Mouse (Mus musculus) lung, adult 2 months (tissue): ENCODE results near the gene Kctd15. TPM values are rescaled to one million over a fixed set of nuclear protein-coding genes. Genes with fewer than 3 reads are reported as not detected.

ENCODE experiments used
- DNase-seq: peaks from one replicate; pipeline ENCODE4 v3.0.0; 2022
- H3K4me1 ChIP-seq: fragments of 200-500 bp; 2 replicates; pipeline ENCODE4 v1.6.1; 2011; ENCODE audit warnings: low read length; ENCODE audit not compliant: control insufficient read depth, insufficient read depth
- H3K4me3 ChIP-seq: fragments of 200-500 bp; replicated peaks from 2 replicates; pipeline ENCODE3; 2011; ENCODE audit warnings: low read depth, mild to moderate bottlenecking, control low read depth, low read length; ENCODE audit errors: extremely low read depth
- CTCF ChIP-seq: fragments of 200-500 bp; IDR thresholded peaks from 2 replicates; pipeline ENCODE4 v1.5.1; 2011; ENCODE audit warnings: mild to moderate bottlenecking, low read length, control low read depth; ENCODE audit not compliant: insufficient read depth
- POLR2A ChIP-seq: fragments of 200-500 bp; IDR thresholded peaks from 2 replicates; pipeline ENCODE4 v1.6.1; 2011; ENCODE audit warnings: low read depth, mild to moderate bottlenecking, control low read depth, low read length, borderline replicate concordance; ENCODE audit errors: extremely low read depth
- WGBS: fragments of 180-500 bp; shearing (Covaris S2); methylation state at CpG from one replicate; pipeline ENCODE4 v1.1.7; 2018; 5-methylcytosine and 5-hydroxymethylcytosine counted together
- polyA plus RNA-seq: library from polyadenylated mRNA; depleted of rRNA; stranded (reverse); fragments of >200 nt; gene quantifications from 2 replicates; pipeline ENCODE4 v1.2.3, GENCODE M21; 2012; rRNA removed

The Kctd15 gene
- polyA plus RNA-seq, 1 experiment = 27.5 TPM

DNA sequence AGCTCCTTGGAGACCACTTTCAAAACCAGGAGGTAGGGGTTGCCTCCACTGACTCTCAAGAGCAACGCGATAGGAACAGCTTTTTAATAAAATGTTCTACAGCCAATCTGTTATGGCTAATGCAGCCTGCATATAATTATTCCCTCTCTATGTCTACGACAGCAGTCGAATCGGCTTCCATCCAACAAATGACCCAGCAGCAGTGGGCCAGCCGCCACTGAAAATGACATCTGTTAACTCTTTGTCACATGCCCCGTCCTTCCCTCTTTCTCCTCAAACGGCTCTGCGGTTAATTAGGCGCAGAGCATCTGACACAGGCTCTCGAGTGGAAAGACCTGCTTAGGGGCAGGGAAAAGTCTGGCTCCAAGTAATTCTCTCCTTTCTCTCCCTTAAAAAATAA, 49.8 kb downstream of the Kctd15 start:
- 44% methylated on average over 11 of the region's 11 CpGs for WGBS
- no peak for DNase-seq
- TF ChIP-seq CTCF = no peak
- Histone ChIP-seq H3K4me3 (no peak overlapping the region), H3K4me1 (no peaks in the 10 kb centered on the region)

DNA sequence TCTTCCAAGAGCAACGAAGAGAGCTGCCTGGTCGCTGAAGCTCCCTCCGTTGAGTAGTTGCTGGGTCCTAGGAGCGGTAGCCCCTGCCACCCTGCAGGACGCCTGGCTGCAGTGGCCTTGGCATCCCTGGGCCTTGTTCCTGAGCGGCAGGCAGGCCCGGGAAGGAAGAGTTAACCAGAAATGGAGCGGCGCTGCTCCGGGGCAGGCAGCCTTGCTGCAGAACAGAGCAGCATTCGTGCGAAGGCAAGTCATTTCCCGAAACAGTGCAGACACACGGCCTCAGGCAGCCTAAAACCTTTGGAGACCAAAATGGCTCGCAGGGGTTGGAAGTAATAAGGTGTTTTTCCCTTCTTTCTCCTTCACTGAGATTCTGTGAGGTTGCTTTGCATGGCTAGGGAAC, 50.5 kb downstream of the Kctd15 start:
- DNase-seq = no peak
- Histone ChIP-seq H3K4me3 (no peak overlapping the region), H3K4me1 (no peaks in the 10 kb centered on the region)
- 39% methylated on average over 15 of the region's 15 CpGs for WGBS
- TF ChIP-seq CTCF = no peak
- no peak for TF ChIP-seq POLR2A

DNA sequence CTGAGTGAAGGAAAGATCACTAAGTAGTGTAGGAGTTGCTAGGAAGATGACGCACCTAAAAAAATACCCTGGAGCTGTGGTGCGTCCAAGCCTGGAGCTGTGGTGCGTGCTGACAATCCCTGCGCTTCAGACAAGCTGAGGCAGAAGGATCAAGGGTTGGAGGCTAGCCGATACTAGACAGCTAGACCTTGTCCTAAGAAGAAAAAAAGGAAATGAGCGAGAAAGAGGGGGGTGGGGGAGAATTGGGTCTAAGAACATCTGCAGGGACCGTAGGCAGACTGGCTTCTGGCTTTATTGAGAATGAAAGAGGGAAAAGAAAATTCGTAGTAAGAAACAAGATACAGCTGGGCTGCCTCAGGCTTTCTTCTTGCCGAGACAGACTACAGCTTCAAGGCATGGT, 58.0 kb downstream of the Kctd15 start:
- Histone ChIP-seq H3K4me1 (no peaks in the 10 kb centered on the region), H3K4me3 (no peak overlapping the region)
- WGBS = 52% methylated on average over 9 of the region's 9 CpGs
- DNase-seq = no peak
- no peak for TF ChIP-seq CTCF
- TF ChIP-seq POLR2A = no peak

DNA sequence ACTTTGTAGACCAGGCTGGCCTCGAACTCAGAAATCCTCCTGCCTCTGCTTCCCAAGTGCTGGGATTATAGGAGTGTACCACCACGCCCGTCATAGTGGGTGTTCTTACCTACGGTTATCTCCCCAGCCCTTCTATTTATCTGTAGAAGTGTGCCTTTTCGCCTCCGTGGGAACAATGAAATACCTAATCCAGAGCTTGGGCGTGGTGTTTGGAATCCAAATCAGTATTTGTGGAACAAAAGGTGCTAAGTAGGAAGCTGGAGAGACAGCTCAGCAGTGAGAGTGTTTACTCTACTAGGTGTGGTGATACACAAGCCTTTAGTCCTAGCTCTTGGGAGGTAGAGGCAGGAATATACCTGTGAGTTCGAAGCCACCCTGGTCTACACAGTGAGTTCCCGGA, 58.5 kb downstream of the Kctd15 start:
- Histone ChIP-seq H3K4me3 (no peak overlapping the region), H3K4me1 (no peaks in the 10 kb centered on the region)
- WGBS = 82% methylated on average over 9 of the region's 9 CpGs
- no peak for TF ChIP-seq CTCF
- TF ChIP-seq POLR2A = no peak
- DNase-seq = no peak

DNA sequence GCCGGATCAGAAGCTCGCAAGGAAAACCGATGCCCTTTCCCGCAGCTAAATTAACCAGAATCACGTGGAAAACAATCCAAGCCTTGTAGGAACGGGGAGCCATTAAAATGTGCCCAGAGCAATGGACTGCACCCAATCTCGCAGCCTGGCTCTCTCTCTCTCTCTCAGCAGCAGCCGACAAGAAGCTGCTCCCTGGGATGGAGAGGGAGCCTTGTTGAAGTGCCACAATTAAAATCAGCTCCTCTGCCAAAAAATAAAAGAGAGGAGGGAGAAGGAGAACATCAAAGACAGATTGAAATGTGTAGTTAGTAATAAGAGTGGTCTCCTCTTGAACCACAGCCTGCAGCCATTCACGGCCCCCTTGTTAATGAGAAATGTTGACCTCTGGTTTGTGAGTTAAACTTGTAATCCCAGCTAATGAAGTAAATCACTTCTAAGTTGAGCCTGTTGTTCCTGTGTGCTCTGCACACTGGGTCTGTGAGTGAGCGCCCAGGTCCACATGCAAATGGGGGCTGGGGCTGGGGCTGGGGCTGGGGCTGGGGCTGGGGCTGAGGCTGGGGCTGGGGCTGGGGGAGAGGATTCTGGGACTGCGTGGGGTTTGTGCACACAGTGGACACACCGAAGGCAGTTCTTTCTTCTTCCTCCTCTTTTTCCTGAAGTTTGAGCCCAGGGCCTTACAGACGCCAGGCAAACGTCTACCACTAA, 59.8 kb downstream of the Kctd15 start:
- Histone ChIP-seq H3K4me1 (no peaks in the 10 kb centered on the region), H3K4me3 (no peak overlapping the region)
- DNase-seq = no peak
- WGBS = 69% methylated on average over 14 of the region's 14 CpGs
- TF ChIP-seq CTCF (no peak), POLR2A (no peak)

DNA sequence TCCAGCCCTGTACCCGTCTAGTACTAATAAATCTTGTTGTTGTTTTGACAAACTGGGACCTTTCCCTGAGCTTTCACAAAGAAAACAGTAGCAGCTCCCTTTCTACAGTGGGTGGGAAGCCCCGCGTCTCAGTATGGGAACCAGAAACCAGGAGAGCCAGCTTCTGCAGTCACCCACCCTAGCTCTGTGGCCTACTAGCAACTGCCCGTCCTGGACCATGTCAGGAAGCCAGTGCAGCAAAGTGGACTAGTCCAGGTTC, 61.3 kb downstream of the Kctd15 start:
- 68% methylated on average over 4 of the region's 4 CpGs for WGBS
- H3K4me1 ChIP-seq = no peaks in the 10 kb centered on the region
- DNase-seq = no peak
- H3K4me3 ChIP-seq = no peak overlapping the region
- TF ChIP-seq POLR2A (no peak), CTCF (no peak)

DNA sequence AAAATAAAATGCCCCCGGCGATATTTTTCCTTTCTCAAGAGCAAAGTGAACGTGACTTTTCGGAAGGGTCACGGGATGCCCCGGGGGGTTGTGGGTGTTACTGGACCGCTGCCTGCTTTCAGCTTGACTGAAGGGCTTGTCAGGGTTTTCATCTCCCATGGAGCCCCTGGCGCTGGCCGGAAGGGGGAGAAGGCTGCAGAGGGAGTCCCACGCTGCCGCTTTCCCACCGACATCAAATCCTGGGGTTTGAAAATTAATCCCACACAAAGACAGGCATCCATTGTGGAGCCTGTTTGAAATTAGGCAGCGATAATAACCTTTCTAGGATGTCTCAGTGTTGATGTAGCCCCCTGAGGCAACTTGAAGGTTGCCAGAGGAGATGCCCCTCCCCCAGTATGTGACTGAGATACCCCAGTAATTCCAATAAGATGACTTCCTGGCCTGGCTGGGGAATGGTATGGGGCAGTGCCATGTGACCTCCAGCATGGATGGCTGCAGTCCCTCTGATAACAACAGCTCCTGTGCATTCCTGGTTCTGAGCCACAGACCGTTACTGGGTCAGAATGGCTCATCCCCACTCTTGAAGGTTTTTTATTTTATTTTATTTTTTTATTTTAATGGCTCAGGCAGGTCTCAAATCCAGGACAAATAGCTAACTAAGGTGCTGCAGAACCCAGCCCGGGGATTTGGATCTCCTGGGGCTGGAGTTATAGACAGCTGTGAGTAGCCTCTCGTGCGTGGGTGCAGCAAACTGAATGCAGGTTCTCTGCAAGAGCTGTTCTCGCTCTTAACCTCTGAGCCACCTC, 61.8 kb downstream of the Kctd15 start:
- no peaks in the 10 kb centered on the region for H3K4me1 ChIP-seq
- no peak for DNase-seq
- H3K4me3 ChIP-seq = peak overlapping the region; percentile 24
- TF ChIP-seq POLR2A (no peak), CTCF (no peak)
- 27% methylated on average over 18 of the region's 18 CpGs for WGBS

DNA sequence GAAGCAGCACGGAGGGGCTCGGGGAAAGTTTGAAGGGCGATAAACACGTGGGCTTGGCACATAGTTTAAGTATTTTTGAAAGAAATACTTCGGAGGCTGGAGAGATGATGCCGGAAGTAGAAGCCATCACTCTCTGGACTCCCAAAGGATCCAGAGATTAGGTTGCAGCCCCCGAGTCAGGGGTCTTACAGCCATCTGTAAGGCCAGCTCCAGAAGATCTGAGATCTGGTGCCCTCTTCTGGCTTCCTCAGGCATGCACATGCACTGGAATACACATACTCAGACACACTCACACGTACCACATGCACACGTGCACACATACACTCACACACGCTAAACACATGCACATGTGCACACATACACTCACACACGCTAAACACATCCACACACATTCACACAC, 65.8 kb downstream of the Kctd15 start:
- no peak for DNase-seq
- TF ChIP-seq CTCF (no peak), POLR2A (no peak)
- H3K4me1 ChIP-seq = no peaks in the 10 kb centered on the region
- 90% methylated on average over 11 of the region's 11 CpGs for WGBS
- H3K4me3 ChIP-seq = no peak overlapping the region

Other genes with a start within 250 kb of the Kctd15 start
- 5.3 and 14.2 TPM in 2 replicates for gene Chst8, start 156.0 kb upstream of the Kctd15 start, polyA plus RNA-seq